Mouse (Mus musculus) thymus, postnatal 0 days (tissue): ENCODE data around the gene Dnm1. TPM values are rescaled to one million over a fixed set of nuclear protein-coding genes. Genes with fewer than 3 reads are reported as not detected.
A peak's percentile ranks its signal among the peaks of the same experiment; 100 is the strongest.

Experiments used
- DNase-seq: peaks from one replicate; pipeline ENCODE4 v3.0.0-alpha.2; 2015; ENCODE audit warnings: low spot score
- polyA plus RNA-seq: library from polyadenylated mRNA; unstranded; fragments of >200 nt; fragmentation: Nextera tagmentation; extraction: Ambion mirVana; gene quantifications from 2 replicates; pipeline ENCODE4 v1.2.1, GENCODE M21; 2015

Dnm1 gene
- 0.69 and 0.83 TPM in 2 replicates for polyA plus RNA-seq

DNA sequence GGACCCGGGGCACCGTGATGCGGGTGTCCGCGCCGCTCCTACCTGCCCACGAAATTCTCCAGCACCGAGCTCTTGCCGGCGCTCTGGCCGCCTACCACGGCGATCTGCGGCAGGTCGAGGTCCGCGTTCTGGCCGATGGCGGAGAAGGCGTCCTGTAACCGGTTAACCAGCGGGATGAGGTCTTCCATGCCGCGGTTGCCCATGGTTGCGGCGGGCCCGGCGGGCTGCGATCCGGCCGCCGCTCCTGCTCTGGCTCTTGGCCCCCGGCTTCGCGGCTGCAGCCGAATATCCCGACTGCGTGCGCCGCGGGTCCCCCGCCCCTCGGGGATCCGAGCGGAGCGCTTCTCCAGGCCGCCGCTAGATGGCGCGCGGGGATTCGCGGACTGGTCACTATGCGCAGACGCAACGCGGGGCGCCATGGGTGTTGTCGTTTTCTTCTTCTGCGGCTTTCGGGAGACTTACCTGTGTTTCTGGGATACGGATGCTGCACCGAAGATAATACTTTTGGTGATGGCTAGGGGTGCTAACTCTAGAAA, at the start of gene Dnm1:
Gene Dnm1, minus strand, starts transcription at position 332 of the 536 bp plus-strand sequence.
- peak; percentile 83 for DNase-seq

GRCm38 (mm10) chr2:32396695-32397094, 43.6 kb upstream of the Dnm1 start:
- peak; percentile 17 for DNase-seq

GRCm38 (mm10) chr2:32395946-32396621, 42.9 kb upstream of the Dnm1 start:
- peak; percentile 81 for DNase-seq

- peak; percentile 89 for DNase-seq
These were observed 42.4 kb upstream of the Dnm1 start, which contains the start of gene Ptges2 for GRCm38 (mm10) chr2:32395484-32395945. TSS of gene Ptges2 (plus strand) at chr2:32395896.

DNA sequence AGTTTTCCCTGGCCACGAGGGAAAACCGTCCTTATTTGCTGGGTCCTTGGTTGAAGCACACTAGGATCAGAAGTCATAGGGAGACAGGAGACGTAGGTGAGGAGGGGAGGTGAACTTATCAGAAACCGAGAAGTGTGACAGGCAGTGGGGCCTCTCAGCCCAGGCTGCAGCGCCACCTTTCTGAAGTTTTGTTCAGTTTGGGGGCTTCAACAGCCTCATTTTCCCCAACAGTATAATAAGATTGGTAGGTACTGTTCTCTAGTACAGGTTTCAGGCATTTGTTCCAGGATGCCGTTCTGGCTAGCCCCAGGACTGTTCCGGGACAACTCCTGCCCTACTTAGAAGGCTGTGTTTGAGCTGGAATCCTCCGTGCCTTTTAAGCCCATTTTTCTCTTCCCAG, 41.8 kb upstream of the Dnm1 start:
- peak; percentile 72 for DNase-seq

DNA sequence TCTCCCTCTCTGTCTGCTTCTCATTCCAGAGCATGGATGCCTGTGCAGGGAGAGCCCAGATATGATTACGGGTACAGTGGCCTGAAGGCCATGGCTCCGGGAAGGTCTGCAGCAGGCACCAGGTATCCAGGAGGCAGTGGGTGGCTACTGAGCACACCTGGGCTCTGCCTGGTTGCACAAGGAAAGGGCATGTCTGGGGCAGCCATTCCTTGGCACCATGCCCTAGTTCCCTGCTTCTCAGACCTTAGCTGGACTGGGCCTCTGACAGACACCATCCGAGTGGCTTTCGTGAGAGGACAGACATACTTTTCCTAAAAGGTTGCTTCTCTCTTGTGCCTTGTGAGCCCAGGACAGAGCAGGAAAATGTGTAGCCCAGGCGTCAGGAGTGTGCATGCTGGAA, 38.9 kb upstream of the Dnm1 start:
- DNase-seq, result no peak

GRCm38 (mm10) chr2:32390871-32391270, 37.7 kb upstream of the Dnm1 start:
- DNase-seq, result no peak

DNA sequence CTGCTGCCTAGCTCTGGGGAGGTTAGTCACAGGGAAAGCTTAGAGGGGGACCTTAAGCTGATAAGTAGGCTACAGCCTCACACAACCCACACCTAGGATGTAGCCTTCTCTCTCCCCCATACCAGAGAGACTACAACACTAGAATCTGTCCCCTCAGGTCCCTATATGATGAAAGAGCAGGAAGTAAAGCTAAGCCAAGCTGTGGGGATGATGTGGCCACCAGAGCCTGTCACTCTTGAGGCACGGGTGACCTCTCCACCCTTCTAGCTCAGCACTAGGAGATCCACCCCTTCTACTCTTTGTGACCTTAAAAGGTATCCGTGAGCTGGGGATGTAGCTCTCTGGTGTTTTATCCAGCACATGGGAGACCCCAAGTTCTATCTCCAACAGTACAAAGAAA, 36.0 kb upstream of the Dnm1 start:
- DNase-seq, result no peak

- DNase-seq, result no peak
These were observed 34.8 kb upstream of the Dnm1 start, which contains the start of gene Lcn2 for GRCm38 (mm10) chr2:32387706-32388490. TSS of gene Lcn2 (minus strand) at chr2:32388252.

DNA sequence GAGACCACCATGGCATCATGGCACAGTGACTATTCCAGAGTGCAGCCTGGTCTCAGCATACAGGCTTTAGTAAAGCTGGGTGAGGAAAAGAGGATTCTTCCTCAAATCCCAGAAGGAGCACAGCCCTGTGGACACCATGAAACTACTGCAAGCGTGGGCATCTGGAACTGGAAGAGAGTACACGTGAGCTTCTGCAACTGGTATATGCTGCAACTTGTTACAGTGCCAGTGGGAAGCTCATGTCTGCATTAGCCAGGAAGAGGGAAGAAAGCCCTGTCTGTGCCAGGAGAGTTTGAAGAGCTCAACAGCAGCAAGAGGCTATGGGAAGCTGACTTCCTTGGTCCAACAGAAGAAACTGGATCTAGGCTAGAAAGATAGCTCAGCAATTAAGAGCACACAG, 29.6 kb upstream of the Dnm1 start:
- DNase-seq, result no peak

DNA sequence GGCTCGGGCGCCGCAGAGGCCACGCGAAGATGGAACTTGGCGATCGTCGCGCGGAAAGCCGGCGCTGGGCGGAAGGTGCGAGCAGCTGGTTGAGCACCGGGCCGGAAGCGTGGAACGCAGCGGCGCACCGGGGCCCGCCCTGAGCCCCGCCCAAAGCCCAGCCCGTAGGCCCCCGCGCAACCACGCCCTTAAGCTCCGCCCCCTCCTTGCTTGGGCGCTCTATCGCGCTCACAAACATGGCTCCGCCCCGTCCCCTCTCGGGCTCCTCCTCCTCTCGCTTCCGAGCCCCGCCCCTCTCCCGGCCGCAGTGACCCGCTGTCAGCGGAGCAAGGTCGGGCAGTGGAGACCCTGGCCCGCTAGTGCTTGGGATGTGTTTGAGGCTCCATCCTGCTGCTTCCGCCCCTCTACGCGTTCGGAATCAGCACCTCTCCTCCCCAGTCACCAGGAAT, 28.7 kb upstream of the Dnm1 start, which contains the start of gene 1110008P14Rik:
Gene 1110008P14Rik, minus strand, starts transcription at position 164 of the 449 bp plus-strand sequence.
- peak; percentile 96 for DNase-seq

DNA sequence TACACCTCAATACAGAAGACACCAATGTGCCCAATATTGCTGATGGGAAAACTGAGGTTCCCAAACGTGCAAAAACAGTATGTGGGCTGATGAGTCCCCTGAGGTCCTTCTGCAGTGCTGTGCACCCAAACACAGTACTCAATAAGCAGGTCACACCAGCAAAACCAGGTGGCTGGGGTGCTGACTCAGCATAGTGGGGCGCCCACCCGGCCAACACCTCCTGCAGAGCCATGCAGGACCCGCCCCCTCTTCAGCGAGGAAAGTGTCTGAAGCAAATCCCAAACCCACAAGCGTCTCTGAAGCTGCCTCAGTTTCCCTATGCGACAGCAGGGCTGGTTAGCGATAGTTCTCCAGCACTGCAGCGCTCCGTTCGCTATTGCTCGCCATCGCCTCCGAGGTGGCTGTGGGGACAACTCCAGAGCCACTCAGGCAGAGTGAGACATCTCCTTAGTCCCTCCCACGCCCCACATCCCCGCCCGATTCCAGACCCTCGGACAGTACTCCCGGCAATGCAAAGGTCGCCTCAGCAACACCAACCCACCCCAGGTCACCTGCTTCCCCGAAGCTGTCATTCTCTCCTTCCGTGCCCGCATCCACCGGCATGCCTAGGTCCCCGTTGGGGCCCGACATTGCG, 28.1 kb upstream of the Dnm1 start:
- peak; percentile 66 for DNase-seq

DNA sequence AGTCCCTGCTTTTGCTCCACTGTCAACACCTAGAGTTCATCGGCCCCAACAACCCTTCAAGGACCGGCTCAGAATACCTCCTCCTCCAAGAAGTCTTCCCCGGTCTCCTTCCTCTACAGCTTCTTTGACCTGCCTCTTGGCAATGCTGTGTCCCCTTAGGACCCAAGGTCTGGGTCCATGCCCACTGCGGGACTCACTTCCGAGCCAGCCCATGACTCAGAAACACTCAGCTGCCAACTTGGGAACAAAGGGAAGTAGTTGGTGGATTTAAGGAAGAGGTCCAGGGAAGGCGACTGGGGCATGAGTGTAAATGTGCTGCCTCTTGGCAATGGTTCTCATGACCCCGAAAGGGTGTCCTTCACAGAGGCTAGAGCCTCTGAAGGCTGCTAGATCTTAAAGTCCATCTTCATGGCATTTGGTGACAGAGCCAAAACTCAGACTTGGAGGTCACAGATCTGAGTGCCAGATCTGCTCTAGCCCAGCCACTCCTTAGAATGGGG, 26.9 kb upstream of the Dnm1 start:
- DNase-seq, result no peak

DNA sequence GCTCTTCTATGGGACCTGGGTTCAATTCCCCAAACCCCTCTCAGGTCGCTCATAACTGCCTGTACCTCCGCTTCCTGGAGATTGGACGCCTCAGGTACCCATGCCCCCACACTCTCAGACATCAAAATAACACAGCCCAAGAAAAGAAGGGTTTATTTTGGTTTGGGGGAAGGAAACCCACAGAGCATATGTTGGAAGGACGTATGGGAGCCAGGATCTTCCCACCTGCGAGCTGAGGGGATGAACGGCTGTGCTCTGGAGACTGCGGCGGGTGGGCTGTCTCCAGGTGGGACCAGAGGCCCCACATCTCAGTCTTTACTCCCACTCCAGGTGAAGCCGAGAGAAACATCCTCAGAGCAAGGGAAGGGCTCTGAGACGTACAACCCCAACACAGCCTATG, 23.8 kb upstream of the Dnm1 start:
- DNase-seq, result no peak

DNA sequence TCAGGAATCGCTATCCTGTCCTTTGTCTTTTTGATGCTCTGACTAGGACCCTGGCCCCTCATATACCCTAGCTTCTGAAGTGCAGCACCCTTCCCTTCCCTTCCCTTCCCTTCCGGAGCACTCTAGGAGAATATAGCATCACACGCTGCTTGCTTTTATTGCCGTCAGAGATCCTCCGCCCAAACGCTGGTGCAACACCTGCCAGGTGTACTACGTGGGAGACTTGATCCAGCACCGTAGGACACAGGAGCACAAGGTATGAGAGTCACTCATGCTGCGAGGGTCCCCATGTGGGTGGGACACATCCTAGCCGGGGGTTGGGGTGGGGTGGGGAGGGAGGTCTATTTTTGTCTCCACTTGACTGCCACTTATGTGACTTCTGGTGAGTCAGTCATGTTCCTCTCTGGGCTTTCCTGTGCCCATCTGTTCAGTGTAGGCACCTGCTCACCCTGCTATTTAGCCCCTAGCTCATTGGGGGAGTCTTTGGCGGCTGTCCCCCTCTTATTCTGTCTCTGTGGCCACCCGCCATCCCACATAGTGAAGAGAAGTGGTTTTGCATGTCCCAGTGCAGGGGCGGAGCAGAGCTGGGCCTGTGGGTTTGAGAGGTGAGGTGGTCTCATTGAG, 22.3 kb upstream of the Dnm1 start:
- DNase-seq, result no peak

- no peak for DNase-seq
These were observed 21.1 kb upstream of the Dnm1 start for GRCm38 (mm10) chr2:32374191-32374590.

DNA sequence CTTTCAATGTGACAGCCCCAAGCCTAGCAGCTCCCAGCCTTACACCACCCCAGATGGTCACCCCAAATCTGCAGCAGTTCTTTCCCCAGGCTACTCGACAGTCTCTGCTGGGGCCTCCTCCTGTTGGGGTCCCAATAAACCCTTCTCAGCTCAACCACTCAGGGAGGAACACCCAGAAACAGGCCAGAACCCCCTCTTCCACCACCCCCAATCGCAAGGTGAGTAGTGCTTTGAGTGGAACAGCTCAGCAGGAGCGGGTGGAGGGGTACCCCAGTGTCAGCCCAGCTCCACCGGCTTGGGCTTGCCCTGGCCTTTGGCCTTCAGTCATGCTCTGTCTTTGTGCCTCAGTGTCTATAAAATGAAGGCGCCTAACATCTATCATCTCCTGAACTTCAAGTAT, 14.2 kb upstream of the Dnm1 start:
- no peak for DNase-seq

DNA sequence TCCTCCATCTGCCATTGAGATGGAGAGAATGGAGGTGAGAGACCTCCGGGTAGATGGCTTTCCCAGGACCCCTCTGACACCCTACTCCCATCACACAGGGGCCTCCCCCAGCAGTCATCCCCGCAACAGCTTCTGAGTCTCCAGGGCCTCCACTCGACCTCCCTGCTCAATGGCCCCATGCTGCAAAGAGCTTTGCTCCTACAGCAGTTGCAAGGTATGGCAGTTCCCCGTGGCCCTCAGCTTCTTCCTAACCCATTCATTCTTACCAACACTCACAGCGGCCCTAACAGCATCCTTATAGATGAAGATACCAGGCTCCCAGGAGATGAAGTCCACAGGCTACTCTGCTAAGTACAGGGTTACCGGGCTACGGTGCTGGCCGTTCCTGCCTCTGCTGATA, 11.0 kb upstream of the Dnm1 start:
- no peak for DNase-seq

- DNase-seq, result peak; percentile 19
These were observed 10.4 kb upstream of the Dnm1 start for GRCm38 (mm10) chr2:32363376-32364106.

DNA sequence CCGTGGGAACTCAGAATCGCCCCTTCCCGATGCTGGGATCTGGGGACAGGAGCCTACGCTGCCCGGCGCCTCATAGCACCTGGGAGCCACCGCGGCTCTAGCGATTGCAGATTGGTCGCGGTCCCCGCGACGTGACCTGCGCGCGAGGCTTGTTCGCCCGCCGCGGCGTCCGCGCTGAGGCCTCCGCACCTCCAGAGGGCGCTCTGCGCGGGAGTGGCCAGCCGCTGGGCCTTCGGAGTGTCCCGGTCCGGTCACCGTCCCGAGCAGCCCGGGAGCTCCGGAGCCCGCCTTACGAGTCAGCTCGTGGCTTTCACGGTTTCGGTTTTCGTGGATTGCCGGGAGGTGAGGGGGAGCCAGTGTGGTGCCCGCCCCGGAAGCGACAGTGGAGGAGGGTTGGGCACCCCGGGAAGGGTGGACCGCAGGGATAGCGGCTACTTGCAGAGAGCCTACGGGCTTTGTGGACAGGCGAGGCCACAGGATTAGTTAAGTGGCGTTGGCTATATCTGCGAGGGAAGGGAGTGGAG, 9.7 kb upstream of the Dnm1 start:
- peak; percentile 85 for DNase-seq
